Mouse (Mus musculus) bone marrow macrophage, adult 2 months (primary cell): ENCODE measurements at regions not wholly inside any gene's neighbourhood (a gene's known extent, or its start where the extent isn't known, plus 50 kb on each side); places are given as distances from the start of the nearest gene placed in this dataset.

ENCODE experiments used
- CTCF ChIP-seq: IDR thresholded peaks from 2 replicates; pipeline ENCODE4 v1.5.1; 2012; ENCODE audit warnings: low read depth, mild to moderate bottlenecking, low read length, moderate library complexity
- POLR2A ChIP-seq: IDR thresholded peaks from 2 replicates; pipeline ENCODE4 v1.6.1; 2012; ENCODE audit warnings: mild to moderate bottlenecking, low read depth, low read length, borderline replicate concordance

DNA sequence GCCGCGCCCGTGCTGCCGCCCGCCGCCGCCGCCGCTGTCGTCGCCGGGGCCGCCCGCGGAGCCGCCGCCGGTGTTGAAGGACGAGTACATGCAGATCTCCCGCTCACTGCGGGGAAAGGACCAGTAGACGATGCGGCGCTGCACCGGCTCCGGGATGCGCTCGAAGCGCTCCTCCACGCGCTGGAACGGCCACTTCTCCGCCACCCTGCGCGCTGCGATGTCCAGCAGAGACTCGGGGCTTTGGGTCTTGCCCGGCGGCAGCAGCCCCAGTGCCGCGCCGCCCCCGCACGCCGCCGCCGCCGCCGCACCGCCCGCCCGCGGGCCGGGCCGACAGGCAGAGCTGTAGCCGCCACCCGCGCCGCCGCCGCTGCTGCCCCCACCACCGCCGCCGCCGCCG is 154.7 kb upstream of the Smim15 start:
- TF ChIP-seq CTCF (no peak), POLR2A (no peak)
